Mouse (Mus musculus): ENCODE data around the gene Acsm4.

Acsm4 gene

DNA sequence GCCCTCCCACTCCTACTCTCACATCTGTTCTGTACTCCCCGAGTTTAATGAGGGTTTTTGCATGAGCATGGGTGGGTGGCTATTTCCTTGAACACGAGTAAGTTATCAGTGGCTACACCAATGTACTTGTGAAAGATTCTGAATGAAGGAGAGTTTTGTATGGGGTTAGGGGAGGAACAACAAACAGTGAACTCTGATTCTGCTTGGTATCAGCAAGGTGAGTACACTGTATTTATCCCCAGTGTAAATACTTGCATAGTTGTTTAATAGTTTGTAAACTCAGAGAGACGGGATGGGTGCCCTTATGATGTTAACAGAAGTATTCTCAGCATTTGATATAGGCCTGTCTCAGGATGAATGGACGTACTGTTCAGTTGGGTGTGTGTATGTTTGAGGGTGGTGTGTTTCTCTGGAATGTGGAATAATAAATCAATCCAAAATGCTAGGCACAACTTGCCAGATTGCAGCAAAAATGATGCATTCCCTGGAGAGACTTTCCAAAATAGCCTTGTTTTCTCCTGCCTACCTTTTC, 72.4 kb downstream of the Acsm4 start:
- no peak for DNase-seq (ENCODE audit: low spot score)
